Mouse (Mus musculus) hindbrain, embryonic 11.5 days (tissue): ENCODE measurements around the gene Mprip. TPM values are rescaled to one million over a fixed set of nuclear protein-coding genes. Genes with fewer than 3 reads are reported as not detected.

Experiments used
- ATAC-seq: fragments of 200-750 bp; cut with Nextera tagmentation; 2 replicates; pipeline ENCODE4 v1.8.0; 2017; ENCODE audit warnings: mild to moderate bottlenecking, moderate TSS enrichment, moderate library complexity; ENCODE audit not compliant: low FRiP score
- DNase-seq: peaks from one replicate; pipeline ENCODE4 v3.0.0-alpha.2; 2015; ENCODE audit warnings: low spot score
- H3K27ac ChIP-seq: fragments of 300-500 bp; sonication (generic); 2 replicates; pipeline ENCODE4 v1.5.1; 2014; ENCODE audit warnings: mild to moderate bottlenecking, low read depth, low read length
- H3K27me3 ChIP-seq: fragments of 300-500 bp; sonication (generic); 2 replicates; pipeline ENCODE4 v1.6.1; 2014; ENCODE audit warnings: mild to moderate bottlenecking, low read length, moderate library complexity, mixed read lengths; ENCODE audit not compliant: control insufficient read depth, insufficient read depth
- H3K36me3 ChIP-seq: fragments of 300-500 bp; sonication (generic); 2 replicates; pipeline ENCODE4 v1.6.1; 2014; ENCODE audit warnings: mild to moderate bottlenecking, low read length, moderate library complexity, mixed read lengths; ENCODE audit not compliant: control insufficient read depth, insufficient read depth
- H3K4me1 ChIP-seq: fragments of 300-500 bp; sonication (generic); replicated peaks from 2 replicates; pipeline ENCODE4 v1.6.1; 2014; ENCODE audit warnings: low read length, mixed read lengths; ENCODE audit not compliant: control insufficient read depth, insufficient read depth
- H3K4me2 ChIP-seq: fragments of 300-500 bp; sonication (generic); replicated peaks from 2 replicates; pipeline ENCODE4 v1.6.1; 2014; ENCODE audit warnings: mild to moderate bottlenecking, low read depth, low read length
- H3K4me3 ChIP-seq: fragments of 300-500 bp; sonication (generic); 2 replicates; pipeline ENCODE4 v1.5.1; 2014; ENCODE audit warnings: low read depth, low read length
- H3K9ac ChIP-seq: fragments of 300-500 bp; sonication (generic); 2 replicates; pipeline ENCODE4 v1.6.1; 2014; ENCODE audit warnings: low read depth, low read length
- H3K9me3 ChIP-seq: fragments of 300-500 bp; sonication (generic); 2 replicates; pipeline ENCODE4 v1.6.1; 2016; ENCODE audit warnings: low read length; ENCODE audit not compliant: control insufficient read depth
- WGBS: fragments of 180-500 bp; shearing (Covaris S2); extraction: QIAGEN DNeasy Blood & Tissue Kit; methylation state at CpG from one replicate; pipeline ENCODE4 v1.1.7; 2014; 5-methylcytosine and 5-hydroxymethylcytosine counted together
- polyA plus RNA-seq: library from polyadenylated mRNA; unstranded; fragments of >200 nt; fragmentation: Nextera tagmentation; extraction: Ambion mirVana; gene quantifications from 2 replicates; pipeline ENCODE4 v1.2.1, GENCODE M21; 2014

Mprip gene
- polyA plus RNA-seq, 1 experiment from 2014 or later = 49.7 TPM

GRCm38 (mm10) chr11:59680111-59680510 is 19.0 kb downstream of the Mprip start:
- H3K9ac ChIP-seq = no peak overlapping the region
- no peak for ATAC-seq
- H3K4me1 ChIP-seq = no peaks in the 10 kb centered on the region
- H3K27ac ChIP-seq = no peak overlapping the region
- 90% methylated on average over 5 of the region's 5 CpGs for WGBS
- no peaks in the 10 kb centered on the region for H3K36me3 ChIP-seq
- H3K27me3 ChIP-seq = no peaks in the 10 kb centered on the region
- DNase-seq = no peak
- no peaks in the 10 kb centered on the region for H3K9me3 ChIP-seq
- no peak overlapping the region for H3K4me2 ChIP-seq
- H3K4me3 ChIP-seq = no peak overlapping the region

GRCm38 (mm10) chr11:59684956-59685355 is 23.9 kb downstream of the Mprip start:
- H3K4me3 ChIP-seq = no peak overlapping the region
- no peak for DNase-seq
- H3K27me3 ChIP-seq = no peaks in the 10 kb centered on the region
- no peak overlapping the region for H3K27ac ChIP-seq
- no peaks in the 10 kb centered on the region for H3K4me1 ChIP-seq
- no peaks in the 10 kb centered on the region for H3K9me3 ChIP-seq
- no peak overlapping the region for H3K9ac ChIP-seq
- no peaks in the 10 kb centered on the region for H3K36me3 ChIP-seq
- H3K4me2 ChIP-seq = no peak overlapping the region
- no peak for ATAC-seq
- WGBS = 97% methylated on average over 6 of the region's 6 CpGs

GRCm38 (mm10) chr11:59694533-59694932 is 33.4 kb downstream of the Mprip start:
- Histone ChIP-seq H3K27me3 (no peaks in the 10 kb centered on the region), H3K27ac (no peak overlapping the region), H3K4me1 (no peaks in the 10 kb centered on the region), H3K4me3 (no peak overlapping the region), H3K9ac (no peak overlapping the region), H3K4me2 (no peak overlapping the region), H3K36me3 (peaks cover 2% of the 10 kb centered on the region; the same call in 1 of the 2 replicates), H3K9me3 (no peaks in the 10 kb centered on the region)
- WGBS = 95% methylated on average over 1 of the region's 1 CpGs
- DNase-seq (no peak), ATAC-seq (no peak)

- H3K27me3 ChIP-seq = no peaks in the 10 kb centered on the region
- no peaks in the 10 kb centered on the region for H3K4me1 ChIP-seq
- H3K36me3 ChIP-seq = peaks cover 2% of the 10 kb centered on the region; the same call in 1 of the 2 replicates
- no peak overlapping the region for H3K4me2 ChIP-seq
- H3K4me3 ChIP-seq = no peak overlapping the region
- no peak for ATAC-seq
- H3K9ac ChIP-seq = no peak overlapping the region
- H3K27ac ChIP-seq = no peak overlapping the region
- H3K9me3 ChIP-seq = no peaks in the 10 kb centered on the region
- no peak for DNase-seq
Measured at GRCm38 (mm10) chr11:59695550-59695949, 34.4 kb downstream of the Mprip start.

GRCm38 (mm10) chr11:59697572-59697971 is 36.5 kb downstream of the Mprip start:
- Histone ChIP-seq H3K4me2 (no peak overlapping the region), H3K9me3 (no peaks in the 10 kb centered on the region), H3K27me3 (no peaks in the 10 kb centered on the region), H3K4me1 (no peaks in the 10 kb centered on the region), H3K36me3 (peaks cover 2% of the 10 kb centered on the region; the same call in 1 of the 2 replicates), H3K4me3 (no peak overlapping the region), H3K27ac (no peak overlapping the region), H3K9ac (no peak overlapping the region)
- 84% methylated on average over 1 of the region's 1 CpGs for WGBS
- DNase-seq = no peak
- no peak for ATAC-seq

GRCm38 (mm10) chr11:59700787-59701186 is 39.7 kb downstream of the Mprip start:
- H3K9ac ChIP-seq = no peak overlapping the region
- no peaks in the 10 kb centered on the region for H3K4me1 ChIP-seq
- H3K4me2 ChIP-seq = no peak overlapping the region
- no peak overlapping the region for H3K27ac ChIP-seq
- peaks cover 2% of the 10 kb centered on the region; the same call in 1 of the 2 replicates for H3K36me3 ChIP-seq
- H3K4me3 ChIP-seq = no peak overlapping the region
- no peaks in the 10 kb centered on the region for H3K9me3 ChIP-seq
- WGBS = 80% methylated on average over 1 of the region's 1 CpGs
- no peak for ATAC-seq
- DNase-seq = no peak
- no peaks in the 10 kb centered on the region for H3K27me3 ChIP-seq

GRCm38 (mm10) chr11:59705113-59705512 is 44.0 kb downstream of the Mprip start:
- ATAC-seq (no peak), DNase-seq (no peak)
- WGBS = 96% methylated on average over 2 of the region's 2 CpGs
- H3K9ac ChIP-seq = no peak overlapping the region
- H3K4me2 ChIP-seq = no peak overlapping the region
- H3K4me3 ChIP-seq = no peak overlapping the region
- no peaks in the 10 kb centered on the region for H3K36me3 ChIP-seq
- H3K27me3 ChIP-seq = no peaks in the 10 kb centered on the region
- H3K4me1 ChIP-seq = peaks cover 3% of the 10 kb centered on the region; the same call in 1 of the 2 replicates
- no peak overlapping the region for H3K27ac ChIP-seq
- no peaks in the 10 kb centered on the region for H3K9me3 ChIP-seq

- no peak for ATAC-seq
- DNase-seq = peak; percentile 15
Measured at GRCm38 (mm10) chr11:59707481-59707880, 46.4 kb downstream of the Mprip start.

GRCm38 (mm10) chr11:59707931-59708611 is 47.0 kb downstream of the Mprip start:
- WGBS = 43% methylated on average over 11 of the region's 11 CpGs
- ATAC-seq = no peak
- H3K36me3 ChIP-seq = no peaks in the 10 kb centered on the region
- peak overlapping the region; percentile 76 for H3K27ac ChIP-seq
- no peak overlapping the region for H3K4me3 ChIP-seq
- H3K9ac ChIP-seq = 0 out of 2 replicates have a peak overlapping the region, but pooled peaks have one; percentile 7
- H3K4me2 ChIP-seq = no peak overlapping the region
- no peaks in the 10 kb centered on the region for H3K27me3 ChIP-seq
- H3K9me3 ChIP-seq = no peaks in the 10 kb centered on the region
- H3K4me1 ChIP-seq = peaks cover 3% of the 10 kb centered on the region; the same call in 1 of the 2 replicates
- DNase-seq = peak; percentile 46

More at GRCm38 (mm10) chr11:59707481-59707880, 46.4 kb downstream of the Mprip start:
- no peaks in the 10 kb centered on the region for H3K27me3 ChIP-seq
- H3K4me3 ChIP-seq = no peak overlapping the region
- H3K4me1 ChIP-seq = peaks cover 3% of the 10 kb centered on the region; the same call in 1 of the 2 replicates
- H3K9me3 ChIP-seq = no peaks in the 10 kb centered on the region
- 28% methylated on average over 2 of the region's 2 CpGs for WGBS
- H3K36me3 ChIP-seq = no peaks in the 10 kb centered on the region
- no peak overlapping the region for H3K9ac ChIP-seq
- no peak overlapping the region for H3K4me2 ChIP-seq
- H3K27ac ChIP-seq = peak overlapping the region; percentile 76
